ENCODE assay signal across 22 mouse cellular contexts in genomic region chr4:140227837-140228236, GRCm38 (mm10). TPM values are rescaled to one million over a fixed set of nuclear protein-coding genes. Genes with fewer than 3 reads are reported as not detected.
"Had no signal": no experiment of that assay in that cellular context is flagged by ENCODE, and none has a peak within 500 bp of the region (broad histone marks: within the 10 kb centered on the region; RNA-seq: fewer than 3 reads in every experiment).

No protein-coding gene starts in this region.

- DNase-seq: kidney, postnatal 25 days; layer of hippocampus, adult 9-11 months; liver, embryonic 13.5 days; lung, adult 2 months; lung, postnatal 14 days; lung, postnatal 4 days; right cerebral cortex, adult 18-20 months; right cerebral cortex, postnatal 14 days; right cerebral cortex, postnatal 4 days; thymus, adult 2 months; thymus, postnatal 14 days; thymus, postnatal 4 days had no signal

- H3K4me1 ChIP-seq: liver, embryonic 13.5 days had no signal

- H3K9ac ChIP-seq: liver, embryonic 13.5 days; neural tube, embryonic 12.5 days; neural tube, embryonic 15.5 days had no signal

- ATAC-seq: midbrain, embryonic 16.5 days had no signal

- H3K4me2 ChIP-seq: liver, embryonic 13.5 days; neural tube, embryonic 12.5 days; neural tube, embryonic 15.5 days had no signal

- H3K36me3 ChIP-seq: liver, embryonic 13.5 days; neural tube, embryonic 12.5 days; neural tube, embryonic 15.5 days had no signal

- H3K4me3 ChIP-seq: layer of hippocampus, adult 2 months; liver, embryonic 13.5 days; neural tube, embryonic 12.5 days; neural tube, embryonic 15.5 days had no signal

- H3K27me3 ChIP-seq: neural tube, embryonic 12.5 days; neural tube, embryonic 15.5 days had no signal

- H3K9me3 ChIP-seq: liver, embryonic 13.5 days; neural tube, embryonic 12.5 days; neural tube, embryonic 15.5 days had no signal

- H3K27ac ChIP-seq: kidney, postnatal 0 days; layer of hippocampus, adult 2 months; liver, embryonic 13.5 days; neural tube, embryonic 12.5 days; neural tube, embryonic 15.5 days; stomach, postnatal 0 days had no signal

RNA-seq across cellular contexts. Expression of gene Igsf21, which starts 18.7 kb away (rescaled TPM):
- total RNA-seq: liver, adult 2 months; megakaryocyte progenitor cell, adult 5-6 weeks; megakaryocyte-erythroid progenitor cell, adult 5-6 weeks had no signal
- polyA plus RNA-seq: liver, adult 2 months; liver, embryonic 16.5 days had no signal
